Mouse (Mus musculus) lung, adult 2 months (tissue): ENCODE data around the gene Cacna1e.

Source experiments
- CTCF ChIP-seq: fragments of 200-500 bp; IDR thresholded peaks from 2 replicates; pipeline ENCODE4 v1.5.1; 2011; ENCODE audit warnings: mild to moderate bottlenecking, low read length, control low read depth; ENCODE audit not compliant: insufficient read depth
- POLR2A ChIP-seq: fragments of 200-500 bp; IDR thresholded peaks from 2 replicates; pipeline ENCODE4 v1.6.1; 2011; ENCODE audit warnings: low read depth, mild to moderate bottlenecking, control low read depth, low read length, borderline replicate concordance; ENCODE audit errors: extremely low read depth

- TF ChIP-seq CTCF: no peak
- TF ChIP-seq POLR2A: no peak
Measured at GRCm38 (mm10) chr1:154622666-154623653, 261.3 kb downstream of the Cacna1e start.
